Mouse (Mus musculus) neural tube, embryonic 12.5 days (tissue): ENCODE measurements around the gene Wap. TPM values are rescaled to one million over a fixed set of nuclear protein-coding genes. Genes with fewer than 3 reads are reported as not detected.

ENCODE experiments used
- ATAC-seq: fragments of 200-750 bp; cut with Nextera tagmentation; 2 replicates; pipeline ENCODE4 v1.8.0; 2017; ENCODE audit warnings: low read depth, mild to moderate bottlenecking, moderate TSS enrichment, moderate library complexity; ENCODE audit not compliant: low FRiP score
- H3K27ac ChIP-seq: fragments of 300-500 bp; sonication (generic); 2 replicates; pipeline ENCODE4 v1.5.1; 2016
- H3K27me3 ChIP-seq: fragments of 300-500 bp; sonication (generic); replicated peaks from 2 replicates; pipeline ENCODE4 v1.6.1; 2016; ENCODE audit warnings: mild to moderate bottlenecking
- H3K36me3 ChIP-seq: fragments of 300-500 bp; sonication (generic); 2 replicates; pipeline ENCODE4 v1.6.1; 2016; ENCODE audit warnings: mild to moderate bottlenecking
- H3K4me1 ChIP-seq: fragments of 300-500 bp; sonication (generic); 2 replicates; pipeline ENCODE4 v1.6.1; 2016
- H3K4me2 ChIP-seq: fragments of 300-500 bp; sonication (generic); replicated peaks from 2 replicates; pipeline ENCODE4 v1.6.1; 2016; ENCODE audit warnings: mild to moderate bottlenecking
- H3K4me3 ChIP-seq: fragments of 300-500 bp; sonication (generic); 2 replicates; pipeline ENCODE4 v1.5.1; 2016
- H3K9ac ChIP-seq: fragments of 300-500 bp; sonication (generic); 2 replicates; pipeline ENCODE4 v1.6.1; 2016; ENCODE audit warnings: mild to moderate bottlenecking
- H3K9me3 ChIP-seq: fragments of 300-500 bp; sonication (generic); 2 replicates; pipeline ENCODE4 v1.6.1; 2016; ENCODE audit warnings: mild to moderate bottlenecking
- WGBS: fragments of 180-500 bp; shearing (Covaris S2); methylation state at CpG from one replicate; pipeline ENCODE4 v1.1.7; 2016; 5-methylcytosine and 5-hydroxymethylcytosine counted together
- polyA plus RNA-seq: library from polyadenylated mRNA; unstranded; fragments of >200 nt; fragmentation: Nextera tagmentation; extraction: Ambion mirVana; gene quantifications from 2 replicates; pipeline ENCODE4 v1.2.1, GENCODE M21; 2016

Gene Wap
- polyA plus RNA-seq, 1 experiment from 2014 or later, result not detected

GRCm38 (mm10) chr11:6601649-6602480, 36.6 kb downstream of the Wap start:
- Histone ChIP-seq H3K4me2 (peak overlapping the region; percentile 76; the same call in 1 of the 2 replicates), H3K9ac (no peak overlapping the region), H3K36me3 (peaks cover 40% of the 10 kb centered on the region), H3K4me1 (peaks cover 73% of the 10 kb centered on the region), H3K27me3 (0 out of 2 replicates have a peak, but pooled peaks cover 3% of the 10 kb centered on the region), H3K27ac (no peak overlapping the region), H3K9me3 (no peaks in the 10 kb centered on the region), H3K4me3 (no peak overlapping the region)
- 78% methylated on average over 20 of the region's 20 CpGs for WGBS
- no peak for ATAC-seq

DNA sequence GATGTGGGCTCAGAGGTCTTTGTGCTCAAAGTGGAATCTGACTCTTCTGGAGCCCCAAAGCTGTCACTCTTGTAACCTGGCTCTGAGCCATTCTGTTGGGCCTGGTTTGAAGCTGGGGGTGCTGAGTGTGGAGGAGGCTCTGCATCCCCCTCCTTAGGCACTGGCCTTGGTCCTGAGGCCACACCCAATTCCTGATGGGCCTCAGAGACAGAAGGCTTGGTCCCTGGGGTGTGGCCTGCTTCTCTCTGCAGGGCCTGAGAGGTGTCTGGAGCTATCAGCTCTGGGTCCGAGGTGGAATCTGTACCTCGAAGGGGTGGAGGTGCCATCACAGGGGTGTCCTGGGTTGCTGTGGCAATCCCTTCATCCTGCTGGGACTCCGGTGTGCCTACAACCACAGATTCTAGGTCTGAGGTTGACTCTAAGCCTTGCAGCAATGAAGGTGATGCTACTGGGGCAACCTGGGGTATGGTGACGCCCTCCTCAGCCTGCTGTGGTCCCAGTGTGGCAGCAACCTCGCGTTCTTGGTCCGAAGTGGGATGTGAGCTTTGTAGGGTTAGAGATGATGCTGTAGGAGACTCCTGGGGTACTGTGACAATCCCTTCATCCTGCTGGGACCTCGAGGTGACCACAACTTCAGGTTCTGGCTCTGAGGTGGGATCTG, 38.0 kb downstream of the Wap start:
- H3K27ac ChIP-seq, result no peak overlapping the region
- no peak overlapping the region for H3K4me3 ChIP-seq
- WGBS, result 86% methylated on average over 8 of the region's 8 CpGs
- no peaks in the 10 kb centered on the region for H3K9me3 ChIP-seq
- 0 out of 2 replicates have a peak overlapping the region, but pooled peaks have one; percentile 54 for H3K4me2 ChIP-seq
- peaks cover 55% of the 10 kb centered on the region for H3K36me3 ChIP-seq
- 0 out of 2 replicates have a peak, but pooled peaks cover 3% of the 10 kb centered on the region for H3K27me3 ChIP-seq
- H3K9ac ChIP-seq, result peak overlapping the region; percentile 51; the same call in 1 of the 2 replicates
- H3K4me1 ChIP-seq, result peaks cover 62% of the 10 kb centered on the region
- ATAC-seq, result no peak

DNA sequence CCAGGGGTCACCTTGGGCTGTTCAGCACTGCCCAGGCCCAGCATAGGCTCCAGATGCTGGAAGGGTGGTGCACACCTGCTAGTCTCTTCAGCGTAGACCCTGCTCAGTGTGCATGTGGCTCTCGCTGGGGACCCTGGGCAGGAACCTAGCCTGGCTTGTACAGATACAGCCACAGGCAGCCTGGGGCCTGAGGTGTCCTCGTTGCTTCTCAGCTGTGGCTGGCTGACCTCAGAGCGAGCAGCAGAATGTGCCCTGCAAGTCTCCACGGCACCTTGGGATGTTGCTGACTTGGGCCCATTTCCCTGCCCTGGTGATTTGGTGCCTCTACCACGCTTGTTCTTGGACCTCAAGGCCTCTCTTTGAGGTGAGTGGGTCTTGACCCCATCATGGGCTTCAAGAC, 38.6 kb downstream of the Wap start:
- peaks cover 57% of the 10 kb centered on the region for H3K4me1 ChIP-seq

GRCm38 (mm10) chr11:6599011-6599681, 39.3 kb downstream of the Wap start:
- Histone ChIP-seq H3K36me3 (peaks cover 68% of the 10 kb centered on the region), H3K4me2 (peak overlapping the region; percentile 54), H3K4me1 (peaks cover 50% of the 10 kb centered on the region), H3K4me3 (peak overlapping the region; percentile 14), H3K9ac (peak overlapping the region; percentile 51), H3K27me3 (0 out of 2 replicates have a peak, but pooled peaks cover 3% of the 10 kb centered on the region), H3K9me3 (no peaks in the 10 kb centered on the region), H3K27ac (peak overlapping the region; percentile 74)
- peak; percentile 56 for ATAC-seq
- WGBS, result 17% methylated on average over 26 of the region's 27 CpGs

More for the DNA sequence above, 38.6 kb downstream of the Wap start:
- ATAC-seq, result peak; percentile 4; the same call in 1 of the 2 replicates
- no peak overlapping the region for H3K4me3 ChIP-seq
- H3K27me3 ChIP-seq, result 0 out of 2 replicates have a peak, but pooled peaks cover 3% of the 10 kb centered on the region
- peak overlapping the region; percentile 54 for H3K4me2 ChIP-seq
- WGBS, result 76% methylated on average over 6 of the region's 6 CpGs
- no peaks in the 10 kb centered on the region for H3K9me3 ChIP-seq
- peaks cover 61% of the 10 kb centered on the region for H3K36me3 ChIP-seq
- peak overlapping the region; percentile 51 for H3K9ac ChIP-seq
- H3K27ac ChIP-seq, result peak overlapping the region; percentile 74; the same call in 1 of the 2 replicates

GRCm38 (mm10) chr11:6598191-6598889, 40.1 kb downstream of the Wap start:
- Histone ChIP-seq H3K36me3 (peaks cover 76% of the 10 kb centered on the region), H3K4me1 (peaks cover 42% of the 10 kb centered on the region)
- peak; percentile 15 for ATAC-seq

DNA sequence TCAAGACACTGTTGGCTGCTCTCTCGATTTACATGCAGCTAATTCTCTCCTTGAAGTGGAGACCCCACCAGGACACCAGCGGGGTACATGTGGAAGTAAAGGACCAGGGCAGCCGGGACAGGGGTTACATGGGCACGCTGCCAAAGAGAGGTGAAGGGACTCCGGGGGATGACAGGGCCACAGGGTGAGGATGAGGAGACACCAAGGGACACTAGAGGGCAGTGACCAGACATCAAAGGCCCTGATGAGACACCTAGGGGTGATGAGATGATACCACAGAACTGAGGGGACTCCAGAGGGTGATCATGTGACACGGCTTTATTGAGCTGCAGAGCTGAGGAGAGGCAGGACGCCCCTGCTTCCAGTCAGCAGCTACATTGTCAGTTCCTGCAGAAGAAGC, 40.9 kb downstream of the Wap start:
- no peaks in the 10 kb centered on the region for H3K9me3 ChIP-seq
- H3K4me3 ChIP-seq, result no peak overlapping the region
- H3K27me3 ChIP-seq, result 0 out of 2 replicates have a peak, but pooled peaks cover 2% of the 10 kb centered on the region
- no peak overlapping the region for H3K9ac ChIP-seq
- H3K4me1 ChIP-seq, result peaks cover 34% of the 10 kb centered on the region
- 0 out of 2 replicates have a peak overlapping the region, but pooled peaks have one; percentile 27 for H3K27ac ChIP-seq
- no peak for ATAC-seq
- H3K4me2 ChIP-seq, result no peak overlapping the region
- peaks cover 82% of the 10 kb centered on the region for H3K36me3 ChIP-seq
- WGBS, result 73% methylated on average over 7 of the region's 7 CpGs

More at GRCm38 (mm10) chr11:6598191-6598889, 40.1 kb downstream of the Wap start:
- Histone ChIP-seq H3K27me3 (0 out of 2 replicates have a peak, but pooled peaks cover 3% of the 10 kb centered on the region), H3K9ac (peak overlapping the region; percentile 51), H3K4me3 (peak overlapping the region; percentile 14; the same call in 1 of the 2 replicates), H3K27ac (peak overlapping the region; percentile 27; the same call in 1 of the 2 replicates), H3K9me3 (no peaks in the 10 kb centered on the region), H3K4me2 (peak overlapping the region; percentile 54)
- 57% methylated on average over 19 of the region's 19 CpGs for WGBS

DNA sequence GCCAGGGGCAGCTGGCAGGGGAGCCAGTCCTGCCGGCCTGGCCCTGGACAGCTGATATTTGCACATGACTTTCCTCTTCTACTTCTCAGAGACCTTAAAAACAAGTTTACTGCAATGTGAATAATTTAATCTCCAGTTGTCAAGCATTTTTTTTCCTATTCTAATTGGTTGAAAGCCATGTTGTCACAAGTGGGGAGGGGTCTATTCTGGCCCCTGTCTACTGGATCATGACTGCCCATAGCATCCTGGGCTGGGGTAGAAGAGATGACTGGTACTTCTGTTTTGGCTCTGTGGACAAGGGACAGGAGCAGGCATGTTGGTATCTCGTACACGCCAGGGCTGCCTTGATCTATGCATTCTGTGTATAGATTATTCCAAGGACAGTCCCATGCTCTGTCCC, 41.8 kb downstream of the Wap start:
- Histone ChIP-seq H3K4me1 (peaks cover 29% of the 10 kb centered on the region), H3K4me3 (no peak overlapping the region), H3K9ac (no peak overlapping the region), H3K36me3 (peaks cover 80% of the 10 kb centered on the region), H3K27me3 (no peaks in the 10 kb centered on the region), H3K4me2 (no peak overlapping the region), H3K9me3 (no peaks in the 10 kb centered on the region), H3K27ac (no peak overlapping the region)
- no peak for ATAC-seq
- 85% methylated on average over 3 of the region's 3 CpGs for WGBS

DNA sequence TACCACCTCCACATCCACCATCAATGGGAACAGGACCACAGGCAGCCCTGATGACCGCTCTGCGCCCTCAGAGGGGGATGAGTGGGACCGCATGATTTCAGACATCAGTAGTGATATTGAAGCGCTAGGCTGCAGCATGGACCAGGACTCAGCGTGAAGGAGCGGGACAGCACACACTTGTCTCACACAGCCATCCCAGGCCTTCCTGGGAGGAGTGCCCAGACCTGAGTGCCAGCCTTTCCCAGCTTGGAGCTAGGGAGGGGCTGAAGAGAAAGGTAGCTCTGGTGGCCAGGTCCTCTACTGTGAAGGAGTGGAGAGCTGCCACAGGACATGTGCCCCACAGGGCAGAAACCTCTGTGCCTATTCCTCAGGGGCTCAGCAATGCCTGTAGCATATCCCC, 42.2 kb downstream of the Wap start:
- Histone ChIP-seq H3K4me3 (no peak overlapping the region), H3K4me2 (no peak overlapping the region), H3K27ac (no peak overlapping the region), H3K9ac (no peak overlapping the region), H3K9me3 (no peaks in the 10 kb centered on the region), H3K4me1 (peaks cover 29% of the 10 kb centered on the region), H3K36me3 (peaks cover 80% of the 10 kb centered on the region), H3K27me3 (no peaks in the 10 kb centered on the region)
- no peak for ATAC-seq
- 97% methylated on average over 6 of the region's 6 CpGs for WGBS

DNA sequence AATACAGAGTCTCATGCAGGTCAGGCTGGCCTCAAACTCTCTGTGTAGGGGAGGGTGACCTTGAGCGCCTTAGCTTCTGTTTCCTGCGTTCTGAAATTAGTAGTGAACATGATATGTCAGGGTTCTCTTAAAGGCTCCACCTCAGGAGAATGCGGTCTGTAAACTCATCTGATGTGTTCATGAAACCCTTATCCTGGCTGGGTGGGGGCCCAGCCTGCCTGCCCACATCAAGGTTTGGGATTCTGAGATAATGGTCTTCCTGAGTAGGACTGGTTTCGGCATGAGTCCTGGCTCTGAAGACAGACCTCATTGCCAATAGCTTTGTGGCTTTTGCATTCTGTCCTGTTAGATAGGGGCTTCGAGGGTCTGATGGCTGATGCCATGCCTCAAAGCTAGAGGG, 43.1 kb downstream of the Wap start:
- H3K4me1 ChIP-seq, result peaks cover 29% of the 10 kb centered on the region
- H3K9ac ChIP-seq, result no peak overlapping the region
- no peaks in the 10 kb centered on the region for H3K9me3 ChIP-seq
- no peaks in the 10 kb centered on the region for H3K27me3 ChIP-seq
- no peak overlapping the region for H3K27ac ChIP-seq
- 90% methylated on average over 5 of the region's 5 CpGs for WGBS
- H3K4me3 ChIP-seq, result no peak overlapping the region
- ATAC-seq, result no peak
- peaks cover 82% of the 10 kb centered on the region for H3K36me3 ChIP-seq
- H3K4me2 ChIP-seq, result no peak overlapping the region

GRCm38 (mm10) chr11:6594845-6595244, 43.6 kb downstream of the Wap start:
- Histone ChIP-seq H3K4me2 (no peak overlapping the region), H3K27ac (no peak overlapping the region), H3K9ac (no peak overlapping the region), H3K27me3 (no peaks in the 10 kb centered on the region), H3K36me3 (peaks cover 82% of the 10 kb centered on the region), H3K4me3 (no peak overlapping the region), H3K4me1 (peaks cover 24% of the 10 kb centered on the region), H3K9me3 (no peaks in the 10 kb centered on the region)
- ATAC-seq, result no peak
- WGBS, result 90% methylated on average over 6 of the region's 6 CpGs

DNA sequence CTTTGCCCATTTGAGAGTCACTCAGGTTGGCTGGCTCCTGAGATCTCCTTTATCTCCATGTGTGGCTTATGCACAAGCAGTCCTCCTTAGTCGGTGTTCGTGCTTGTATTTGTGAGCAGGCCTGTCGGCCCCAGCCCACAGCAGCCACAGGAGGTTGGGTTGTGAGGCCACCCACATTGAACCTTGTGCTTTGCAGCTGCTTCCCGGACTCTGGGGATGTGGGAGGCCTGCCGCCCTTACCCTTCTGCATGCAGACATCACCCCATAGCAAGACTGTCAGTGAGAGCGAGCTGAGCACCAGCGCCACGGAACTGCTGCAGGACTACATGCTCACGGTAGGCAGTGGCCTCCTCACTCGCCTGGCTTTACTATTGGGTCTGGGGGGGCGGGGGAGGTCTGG, 45.0 kb downstream of the Wap start:
- H3K4me3 ChIP-seq, result no peak overlapping the region
- H3K9ac ChIP-seq, result no peak overlapping the region
- no peaks in the 10 kb centered on the region for H3K9me3 ChIP-seq
- H3K4me2 ChIP-seq, result no peak overlapping the region
- WGBS, result 78% methylated on average over 11 of the region's 11 CpGs
- ATAC-seq, result no peak
- H3K36me3 ChIP-seq, result peaks cover 92% of the 10 kb centered on the region
- H3K27ac ChIP-seq, result no peak overlapping the region
- H3K4me1 ChIP-seq, result peaks cover 9% of the 10 kb centered on the region
- no peaks in the 10 kb centered on the region for H3K27me3 ChIP-seq
